Mouse (Mus musculus): Measurements from ENCODE around the gene Ppm1h. TPM values are rescaled to one million over a fixed set of nuclear protein-coding genes. Genes with fewer than 3 reads are reported as not detected.

The Ppm1h gene
- polyA plus RNA-seq, 1 experiment = 10.4 TPM

DNA sequence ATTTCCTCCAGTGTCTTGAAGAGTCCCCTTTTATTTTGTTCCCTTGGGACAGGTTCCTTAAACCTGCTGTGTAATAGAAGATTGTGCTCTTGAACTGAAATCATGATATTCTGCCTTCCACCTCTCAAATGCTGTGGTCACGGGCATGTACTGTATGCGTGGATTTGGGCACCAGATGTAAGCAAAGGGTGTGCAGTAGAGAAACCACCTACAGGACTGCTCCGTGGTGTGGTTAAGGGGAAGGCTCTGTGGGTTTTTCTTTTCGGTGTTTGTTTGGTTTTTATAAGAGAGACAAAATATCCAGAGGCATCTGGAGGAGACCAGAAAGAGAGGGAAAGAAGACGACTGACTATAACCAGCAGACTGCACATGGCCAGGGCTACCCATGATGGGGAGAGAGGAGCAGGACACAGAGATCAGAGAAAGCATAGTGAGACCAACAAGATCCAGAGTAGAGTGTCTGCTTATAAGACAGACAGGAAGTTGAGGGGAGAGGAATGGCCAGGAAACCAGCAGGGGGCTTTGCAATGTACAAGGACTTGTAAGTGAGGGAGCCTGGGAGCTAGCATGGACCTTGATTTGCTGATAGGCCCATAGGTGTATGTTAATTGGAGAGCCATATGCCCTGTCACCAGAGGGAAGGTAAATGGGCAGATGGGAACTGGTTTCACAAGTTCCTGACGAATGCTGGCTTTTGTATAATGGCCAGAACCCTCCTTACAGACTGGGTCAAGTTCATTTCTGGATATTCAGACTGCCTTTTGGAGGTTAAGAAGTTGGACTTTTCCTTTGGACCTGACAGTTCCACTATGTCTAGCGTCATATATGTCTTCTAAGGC, 82.1 kb downstream of the Ppm1h start:
- 74% methylated on average over 7 of the region's 7 CpGs for WGBS
- no peak for DNase-seq (ENCODE audit: low read depth, low spot score)

DNA sequence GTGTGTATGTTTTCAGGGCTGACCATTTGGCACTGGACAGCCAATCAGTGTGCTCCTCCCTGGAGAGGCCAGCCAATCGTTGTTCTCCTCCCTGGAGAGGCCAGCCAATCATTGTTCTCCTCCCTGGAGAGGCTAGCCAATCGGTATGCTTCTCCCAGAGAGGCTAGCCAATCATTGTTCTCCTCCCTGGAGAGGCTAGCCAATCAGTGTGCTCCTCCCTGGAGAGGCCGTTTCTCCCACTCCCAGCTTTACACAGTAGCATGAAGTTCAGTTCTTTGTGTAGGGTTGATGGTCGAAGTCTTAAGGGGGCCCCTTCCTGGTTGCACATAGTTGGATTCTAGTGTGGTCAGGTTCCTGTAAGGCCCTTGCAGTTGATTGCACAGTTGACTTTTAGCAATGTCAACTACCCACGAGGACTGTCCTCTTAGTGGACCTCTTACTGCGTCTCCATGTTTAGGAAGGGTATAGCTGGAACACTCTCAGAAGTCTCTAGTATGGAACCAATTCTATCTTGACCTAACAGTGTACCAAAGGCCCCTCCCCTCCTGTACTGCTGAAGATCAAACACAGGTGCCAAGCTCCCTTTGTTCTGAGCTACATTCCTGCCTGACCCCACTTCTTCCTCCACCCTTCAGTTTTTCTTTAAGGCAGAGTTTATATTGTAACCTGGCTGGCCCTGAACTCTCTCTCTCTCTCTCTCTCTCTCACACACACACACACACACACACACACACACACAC, 84.4 kb downstream of the Ppm1h start:
- no peak for DNase-seq (ENCODE audit: low read depth, low spot score)
- WGBS = 74% methylated on average over 6 of the region's 6 CpGs

DNA sequence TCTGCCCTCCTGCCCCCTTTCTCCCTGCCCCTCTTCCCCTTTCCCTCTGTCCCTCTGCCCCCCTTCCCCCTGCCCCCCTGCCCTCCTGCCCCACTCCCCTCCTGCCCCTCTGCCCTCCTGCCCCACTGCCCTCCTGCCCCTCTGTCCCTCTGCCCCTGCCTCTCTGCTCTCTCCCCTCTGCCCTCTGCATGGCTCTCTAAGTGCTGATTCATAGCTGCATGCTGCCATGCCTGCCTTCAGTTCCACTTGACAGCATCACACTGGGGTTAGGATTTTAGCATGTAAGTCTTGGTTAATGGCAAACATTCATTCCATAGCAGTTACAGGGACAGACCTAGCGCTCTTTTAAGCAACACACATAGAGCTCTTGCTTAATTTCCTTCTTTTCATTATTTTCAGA, 85.0 kb downstream of the Ppm1h start:
- DNase-seq (ENCODE audit: low read depth, low spot score) = no peak

DNA sequence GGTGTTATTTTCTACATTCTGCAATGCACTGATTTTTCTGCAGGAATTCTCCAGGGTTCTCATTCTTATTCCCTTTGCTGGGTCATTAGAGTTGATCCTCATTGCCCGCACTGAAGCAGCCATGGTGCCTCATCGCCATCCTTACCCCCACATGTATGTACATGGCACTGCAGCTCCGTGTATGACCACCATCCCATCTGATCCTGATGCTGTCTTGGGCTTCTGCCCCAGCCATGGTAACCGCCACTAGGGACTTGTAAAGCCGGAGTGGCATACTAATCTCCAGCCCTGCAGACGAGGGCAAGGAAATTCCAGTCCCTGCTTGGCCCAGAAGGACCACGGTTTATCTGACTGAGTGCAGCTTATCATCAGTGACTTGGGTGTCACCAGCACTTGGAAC, 86.1 kb downstream of the Ppm1h start:
- no peak for DNase-seq (ENCODE audit: low read depth, low spot score)
- WGBS = 82% methylated on average over 7 of the region's 7 CpGs

More for the DNA sequence above, 85.0 kb downstream of the Ppm1h start:
- WGBS = 87% methylated on average over 1 of the region's 1 CpGs

DNA sequence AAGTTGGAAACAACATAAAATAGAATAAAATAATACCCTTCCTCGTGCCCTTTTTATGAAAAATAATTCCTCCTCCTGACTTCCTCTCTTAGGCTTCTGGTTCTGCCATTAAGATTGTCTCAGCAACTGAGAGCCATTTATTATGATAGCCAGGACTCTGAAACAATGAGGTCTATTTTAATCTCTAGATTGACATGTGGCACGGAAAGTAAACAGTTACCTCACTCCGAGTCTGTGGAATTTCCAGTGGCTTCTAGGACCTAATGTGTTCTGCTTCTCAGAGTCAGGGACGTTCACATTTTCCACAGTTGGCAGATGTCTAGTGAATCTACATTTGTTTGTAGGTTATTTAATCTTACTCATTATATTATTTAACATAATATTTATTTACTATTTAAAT, 87.0 kb downstream of the Ppm1h start:
- no peak for DNase-seq (ENCODE audit: low read depth, low spot score)
- 24% methylated on average over 4 of the region's 4 CpGs for WGBS

DNA sequence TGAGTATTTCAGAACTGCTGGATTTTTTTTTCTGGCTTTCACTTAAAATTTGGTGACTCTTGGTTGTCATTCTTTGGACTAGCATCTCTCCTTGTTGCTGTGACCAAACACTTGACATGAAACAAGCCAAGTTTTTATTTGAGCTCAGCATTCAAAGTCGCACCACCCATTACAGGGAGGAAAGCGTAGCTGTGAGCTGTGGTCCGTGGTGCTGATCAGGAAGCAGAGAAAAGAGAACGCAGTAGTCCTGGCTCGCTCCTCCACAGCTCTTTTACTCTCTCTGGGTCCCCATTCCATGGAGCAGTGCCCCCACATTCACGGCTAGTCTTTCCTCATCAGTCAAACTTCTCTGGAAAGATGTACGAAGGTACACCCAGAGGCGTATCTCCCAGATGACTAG, 87.4 kb downstream of the Ppm1h start:
- no peak for DNase-seq (ENCODE audit: low read depth, low spot score)
- WGBS = 72% methylated on average over 8 of the region's 8 CpGs

GRCm38 (mm10) chr10:122768204-122768892, 89.8 kb downstream of the Ppm1h start:
- DNase-seq (ENCODE audit: low read depth, low spot score) = no peak
- 79% methylated on average over 13 of the region's 13 CpGs for WGBS

DNA sequence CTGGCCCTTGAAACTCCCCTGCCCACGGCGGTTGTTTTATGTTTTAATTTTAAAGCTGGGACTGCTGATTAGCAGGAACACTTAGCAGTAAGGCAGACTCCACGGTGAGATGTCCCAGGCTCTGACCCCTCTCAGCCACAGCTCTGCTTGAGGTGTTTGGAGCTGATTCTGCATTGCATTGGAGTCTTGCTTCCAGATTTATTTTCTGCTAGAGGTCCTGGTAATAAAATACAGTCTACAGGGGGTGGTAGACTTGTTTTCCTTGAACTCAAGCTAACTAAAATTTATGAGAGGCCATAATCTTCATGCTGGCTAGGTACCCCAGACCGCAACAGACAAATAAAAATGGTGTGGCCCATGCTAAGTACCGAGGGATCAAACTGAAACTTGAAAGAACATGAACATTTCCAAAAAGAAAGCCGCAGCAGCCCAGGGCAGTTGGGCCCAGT, 90.4 kb downstream of the Ppm1h start:
- 56% methylated on average over 6 of the region's 6 CpGs for WGBS
- DNase-seq (ENCODE audit: low read depth, low spot score) = no peak

GRCm38 (mm10) chr10:122770337-122770736, 91.8 kb downstream of the Ppm1h start:
- WGBS = 78% methylated on average over 7 of the region's 7 CpGs
- DNase-seq (ENCODE audit: low read depth, low spot score) = no peak

DNA sequence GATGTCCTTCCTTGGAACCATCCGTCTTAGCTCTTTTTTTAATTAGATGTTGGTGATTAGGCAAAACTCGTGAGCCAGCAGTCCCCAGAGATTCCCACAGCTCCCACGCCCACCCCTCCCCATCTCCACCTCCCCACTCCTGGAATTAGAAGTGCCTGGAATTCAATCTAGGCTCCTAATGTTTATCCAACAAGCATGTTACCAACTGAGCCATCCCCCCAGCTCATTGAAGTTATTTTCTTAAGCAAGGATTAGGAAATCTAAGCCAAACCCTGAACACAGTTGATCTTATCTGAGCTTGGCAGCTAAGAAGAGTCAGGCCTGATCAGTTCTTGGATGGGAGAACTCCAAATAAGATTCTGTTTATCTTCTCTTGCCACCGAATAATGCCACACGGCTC, 92.4 kb downstream of the Ppm1h start:
- no peak for DNase-seq (ENCODE audit: low read depth, low spot score)
- 71% methylated on average over 5 of the region's 5 CpGs for WGBS

GRCm38 (mm10) chr10:122774169-122774568, 95.6 kb downstream of the Ppm1h start:
- 88% methylated on average over 7 of the region's 7 CpGs for WGBS
- DNase-seq (ENCODE audit: low read depth, low spot score) = no peak

- DNase-seq (ENCODE audit: low read depth, low spot score) = no peak
- WGBS = 59% methylated on average over 3 of the region's 3 CpGs
These were observed 98.9 kb downstream of the Ppm1h start for GRCm38 (mm10) chr10:122777436-122777835.

DNA sequence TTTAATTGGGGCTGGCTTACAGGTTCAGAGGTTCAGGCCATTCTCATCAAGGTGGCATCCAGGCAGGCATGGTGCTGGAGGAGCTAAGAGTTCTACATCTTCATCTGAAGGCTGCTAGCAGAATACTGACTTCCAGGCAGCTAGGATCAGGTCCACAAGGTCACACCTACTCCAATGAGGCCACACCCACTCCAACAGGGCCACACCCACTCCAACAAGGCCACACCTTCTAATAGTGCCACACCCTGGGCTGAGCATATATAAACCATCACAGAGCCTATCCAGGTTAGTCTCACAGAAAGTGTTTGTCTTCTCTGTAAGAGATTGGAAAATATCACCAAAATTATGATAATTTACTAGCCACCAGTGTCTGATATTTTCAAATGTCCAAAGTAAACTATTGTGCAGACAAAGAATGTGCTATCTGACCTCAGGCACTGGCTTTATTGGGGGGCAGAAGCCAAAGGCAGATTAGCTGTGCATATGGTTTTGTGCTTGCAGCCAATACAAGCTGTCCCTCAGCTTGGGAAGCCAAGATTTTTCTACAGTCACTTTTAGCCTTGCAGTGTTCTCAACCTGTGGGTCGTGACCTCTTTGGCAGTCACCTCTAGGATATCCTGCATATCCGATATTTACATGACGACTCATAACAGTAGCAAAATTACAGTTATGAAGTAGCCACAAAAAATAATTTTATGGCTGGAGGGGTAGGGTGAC, 99.5 kb downstream of the Ppm1h start:
- no peak for DNase-seq (ENCODE audit: low read depth, low spot score)
- 86% methylated on average over 3 of the region's 3 CpGs for WGBS

DNA sequence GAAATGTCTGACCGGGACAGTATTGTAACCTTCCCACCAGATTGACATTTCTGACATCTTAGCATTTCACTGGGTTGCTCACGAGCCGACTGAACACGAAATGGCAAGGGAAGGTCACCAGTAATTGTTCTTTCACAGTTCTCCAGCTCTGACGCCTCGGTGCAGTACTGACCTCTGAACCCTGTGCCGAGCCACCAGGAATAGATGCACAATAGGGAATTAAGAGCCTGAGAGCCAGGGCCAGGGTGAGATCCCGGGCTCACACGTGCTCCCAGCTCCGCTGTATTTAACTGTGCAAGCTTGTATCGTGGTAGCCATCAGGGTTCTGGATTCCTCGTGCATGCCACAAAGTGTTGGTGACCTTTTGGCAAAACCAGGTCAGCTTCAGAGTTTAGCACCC, 100.8 kb downstream of the Ppm1h start:
- WGBS = 55% methylated on average over 12 of the region's 12 CpGs

GRCm38 (mm10) chr10:122782755-122783154, 104.2 kb downstream of the Ppm1h start:
- no peak for DNase-seq (ENCODE audit: low read depth, low spot score)
- 29% methylated on average over 4 of the region's 4 CpGs for WGBS

More for the DNA sequence above, 100.8 kb downstream of the Ppm1h start:
- no peak for DNase-seq (ENCODE audit: low read depth, low spot score)

DNA sequence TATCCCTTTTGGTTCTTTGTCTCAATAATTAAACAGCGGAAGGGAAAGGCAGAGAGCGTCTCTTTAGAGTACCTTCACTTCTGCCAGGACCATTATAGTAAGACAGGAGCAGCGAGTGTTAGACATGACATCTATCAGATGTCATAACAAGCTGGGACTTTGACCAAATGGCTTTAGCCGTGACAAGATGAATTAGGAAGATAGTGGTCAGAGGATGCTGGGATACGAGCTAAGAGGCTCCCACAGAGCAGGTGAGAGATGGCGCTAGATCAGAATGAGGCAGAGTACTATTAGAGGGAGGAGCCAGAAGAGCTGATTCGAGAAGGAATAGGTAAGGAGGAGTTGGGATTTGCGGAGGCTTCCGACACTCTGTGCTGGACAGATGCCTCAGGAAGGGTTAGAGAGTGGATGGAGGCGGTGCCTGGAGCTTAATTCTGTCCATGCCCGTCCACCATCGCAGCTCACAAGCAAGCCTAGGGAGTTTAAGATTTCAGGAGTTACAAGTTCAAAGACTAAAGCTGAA, 111.1 kb downstream of the Ppm1h start:
- WGBS = 77% methylated on average over 12 of the region's 12 CpGs

DNA sequence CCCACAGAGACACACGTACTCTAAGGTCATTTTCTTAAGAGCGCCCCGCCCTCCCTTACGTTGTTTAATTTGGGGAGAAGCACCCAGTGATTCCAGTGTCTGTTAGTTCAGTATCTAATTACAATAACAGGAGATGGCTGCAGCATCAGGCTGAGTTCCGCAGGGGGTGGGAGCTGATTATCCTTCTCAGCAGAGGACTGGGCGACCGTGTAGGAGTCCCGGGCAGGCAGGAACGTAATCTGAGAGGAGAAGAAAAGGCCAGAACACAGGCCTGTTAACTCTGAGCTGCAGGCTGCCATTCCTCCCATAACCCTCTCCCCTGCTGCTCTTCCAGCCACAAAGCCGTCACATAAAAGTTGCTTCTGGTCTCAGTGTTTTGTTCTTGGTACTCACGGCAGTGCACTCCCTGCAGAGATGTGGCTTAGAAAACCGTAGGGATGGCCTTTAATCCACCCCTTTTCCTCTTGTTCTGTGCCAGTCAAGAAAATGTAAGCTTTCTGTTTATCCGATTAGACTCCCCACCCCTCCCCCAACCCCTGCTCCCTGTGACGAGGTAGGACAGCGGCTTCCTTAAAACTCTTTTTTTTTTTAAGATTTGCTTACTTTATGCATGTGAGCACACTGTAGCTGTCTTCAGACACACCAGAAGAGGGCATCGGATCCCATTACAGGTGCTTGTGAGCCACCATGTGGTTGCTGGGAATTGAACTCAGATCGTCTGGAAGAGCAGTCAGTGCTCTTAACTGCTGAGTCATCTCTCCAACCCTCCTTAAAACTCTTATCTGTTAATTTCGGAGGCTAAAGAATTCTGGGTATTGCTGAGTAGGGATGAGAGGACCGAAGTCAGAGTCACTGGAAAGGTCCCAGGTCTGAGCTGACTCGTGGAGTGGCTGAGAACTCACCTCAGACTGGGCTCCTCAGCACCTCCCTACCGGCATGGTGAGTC, 113.7 kb downstream of the Ppm1h start:
- 58% methylated on average over 21 of the region's 21 CpGs for WGBS
- no peak for DNase-seq (ENCODE audit: low read depth, low spot score)

More for the DNA sequence above, 111.1 kb downstream of the Ppm1h start:
- no peak for DNase-seq (ENCODE audit: low read depth, low spot score)

DNA sequence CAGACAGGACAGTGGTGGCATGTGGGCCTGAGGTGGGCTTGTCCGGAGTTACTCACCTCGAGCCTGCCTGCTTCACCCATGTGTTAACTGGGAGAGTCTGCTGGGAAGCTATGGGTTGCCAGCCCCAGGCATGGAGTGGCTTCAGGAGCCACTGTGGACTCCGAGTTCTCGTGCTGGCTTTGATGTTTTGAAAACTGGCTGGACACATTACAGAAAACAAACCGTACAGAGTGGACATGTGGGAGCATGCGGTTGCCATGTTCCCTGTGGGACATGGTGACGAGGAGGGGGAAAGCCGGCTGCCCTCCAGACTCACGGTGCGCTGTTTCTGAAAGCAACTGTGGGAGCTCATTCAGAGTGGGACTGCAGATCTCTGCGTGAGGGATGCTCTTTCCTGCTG, 114.6 kb downstream of the Ppm1h start:
- DNase-seq (ENCODE audit: low read depth, low spot score) = no peak
- WGBS = 90% methylated on average over 11 of the region's 11 CpGs
